ENCODE assay signal across 10 mouse cellular contexts in the genomic region with DNA sequence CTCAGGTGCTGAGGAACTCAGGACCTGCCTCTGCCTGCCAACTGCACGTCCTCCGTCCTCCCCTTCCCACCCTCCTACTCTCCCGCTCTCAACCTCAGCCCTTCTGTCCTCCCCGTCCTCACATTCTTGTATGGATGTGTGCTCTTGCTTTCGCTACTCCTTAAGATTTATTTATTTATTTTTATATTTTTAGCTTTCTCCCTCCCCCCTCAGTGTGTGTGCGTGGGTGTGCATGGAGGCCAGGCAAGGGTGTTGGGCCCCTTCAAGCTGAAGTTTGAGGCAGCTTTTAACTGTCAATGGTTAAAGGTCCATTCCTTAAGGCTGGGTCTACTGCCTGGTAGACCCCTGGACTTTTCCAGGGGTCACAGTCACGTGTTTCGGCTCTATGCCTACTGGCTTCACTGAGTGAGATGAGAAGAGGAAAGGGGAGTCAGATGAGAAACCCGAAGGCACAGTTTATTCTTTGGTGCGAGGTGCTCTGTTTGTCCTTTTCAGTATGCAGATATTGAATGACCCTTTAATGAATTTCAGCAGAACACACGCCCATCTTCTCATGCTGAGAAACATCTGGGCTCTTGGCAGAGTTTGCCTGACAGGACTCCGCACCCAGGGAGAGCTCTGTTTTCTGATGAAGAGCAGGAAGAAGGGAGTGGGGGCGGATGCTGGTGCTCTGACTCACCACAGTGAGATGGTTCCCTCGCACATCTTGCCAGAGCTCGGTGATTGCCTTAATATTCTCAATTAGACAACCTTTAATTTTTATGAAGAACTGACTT.
A peak's percentile ranks its signal among the peaks of the same experiment; 100 is the strongest.
DNase-seq lines count a peak whose midpoint lies in the region; ATAC-seq and TF ChIP-seq lines count a peak whose summit lies in the region.
"Had no signal": no experiment of that assay in that cellular context is flagged by ENCODE, and none has a peak within 500 bp of the region (broad histone marks: within the 10 kb centered on the region; RNA-seq: fewer than 3 reads in every experiment).

No protein-coding gene starts in this region.

- DNase-seq in kidney, postnatal 0 days (ENCODE audit: low spot score): peak; percentile 57
- no peak for DNase-seq in kidney, adult 9 months
- DNase-seq in heart, postnatal 0 days (ENCODE audit: low spot score): no peak
- DNase-seq in lung, postnatal 0 days (ENCODE audit: low spot score): peak; percentile 69
- DNase-seq in spleen, postnatal 14 days (ENCODE audit: low spot score in 2 of 2): no peak
- DNase-seq in cerebellum, adult 11-12 months: no peak

- no peak for TF ChIP-seq POLR2A in embryonic fibroblast, embryonic 13.5 days (IDR thresholded peaks at IDR 0.05; ENCODE audit: low read depth, low read length)

- H3K36me3 ChIP-seq in kidney, postnatal 0 days (ENCODE audit: insufficient read depth, low read length): no peaks in the 10 kb centered on the region
- H3K36me3 ChIP-seq in heart, postnatal 0 days (replicated peaks; ENCODE audit: control insufficient read depth, insufficient read depth, low read length): no peaks in the 10 kb centered on the region
- H3K36me3 ChIP-seq in lung, postnatal 0 days (ENCODE audit: insufficient read depth, low read length): no peaks in the 10 kb centered on the region
- H3K36me3 ChIP-seq in liver, embryonic 12.5 days: no peaks in the 10 kb centered on the region
- H3K36me3 ChIP-seq: forebrain, embryonic 12.5 days; neural tube, embryonic 13.5 days had no signal

- H3K4me2 ChIP-seq in kidney, postnatal 0 days (ENCODE audit: low read length): 0 out of 2 replicates have a peak overlapping the region, but pooled peaks have one; percentile 13
- peak overlapping the region; percentile 4; the same call in 1 of the 2 replicates for H3K4me2 ChIP-seq in heart, postnatal 0 days (ENCODE audit: low read depth, low read length)
- H3K4me2 ChIP-seq in lung, postnatal 0 days (replicated peaks; ENCODE audit: low read depth, low read length): no peak overlapping the region
- no peak overlapping the region for H3K4me2 ChIP-seq in liver, embryonic 12.5 days
- H3K4me2 ChIP-seq: forebrain, embryonic 12.5 days; neural tube, embryonic 13.5 days had no signal

- H3K27ac ChIP-seq in kidney, postnatal 0 days: no peak overlapping the region
- peak overlapping the region; percentile 76 for H3K27ac ChIP-seq in embryonic fibroblast, embryonic 13.5 days (ENCODE audit: insufficient read depth, low read length)
- peak overlapping the region; percentile 62 for H3K27ac ChIP-seq in heart, postnatal 0 days (ENCODE audit: low read depth)
- H3K27ac ChIP-seq in lung, postnatal 0 days (ENCODE audit: low read length): no peak overlapping the region
- H3K27ac ChIP-seq in liver, embryonic 12.5 days: no peak overlapping the region
- H3K27ac ChIP-seq: forebrain, embryonic 12.5 days; neural tube, embryonic 13.5 days had no signal

- H3K4me1 ChIP-seq in kidney, postnatal 0 days (replicated peaks; ENCODE audit: insufficient read depth, low read length): peaks cover 5% of the 10 kb centered on the region; the same call in 1 of the 2 replicates
- H3K4me1 ChIP-seq in embryonic fibroblast, embryonic 13.5 days (ENCODE audit: control insufficient read depth, insufficient read depth, low read length): peaks cover 23% of the 10 kb centered on the region
- peaks cover 10% of the 10 kb centered on the region for H3K4me1 ChIP-seq in heart, postnatal 0 days (ENCODE audit: control insufficient read depth, insufficient read depth)
- peaks cover 3% of the 10 kb centered on the region; the same call in 1 of the 2 replicates for H3K4me1 ChIP-seq in lung, postnatal 0 days (ENCODE audit: insufficient read depth, low read depth, low read length)
- H3K4me1 ChIP-seq in liver, embryonic 12.5 days: no peaks in the 10 kb centered on the region
- H3K4me1 ChIP-seq: forebrain, embryonic 12.5 days; neural tube, embryonic 13.5 days had no signal

- H3K9me3 ChIP-seq in kidney, postnatal 0 days (replicated peaks; ENCODE audit: low read length): no peaks in the 10 kb centered on the region
- H3K9me3 ChIP-seq in heart, postnatal 0 days (replicated peaks; ENCODE audit: control insufficient read depth, low read length): no peaks in the 10 kb centered on the region
- no peaks in the 10 kb centered on the region for H3K9me3 ChIP-seq in lung, postnatal 0 days (ENCODE audit: low read length)
- no peaks in the 10 kb centered on the region for H3K9me3 ChIP-seq in liver, embryonic 12.5 days (replicated peaks)
- H3K9me3 ChIP-seq: forebrain, embryonic 12.5 days; neural tube, embryonic 13.5 days had no signal

- no peak for ATAC-seq in kidney, postnatal 0 days (replicated peaks; ENCODE audit: low FRiP score, low read depth)
- peak; percentile 47; the same call in 1 of the 2 replicates for ATAC-seq in heart, postnatal 0 days (ENCODE audit: insufficient read depth, low read depth)
- ATAC-seq in lung, postnatal 0 days: peak; percentile 50
- no peak for ATAC-seq in liver, embryonic 12.5 days

- no peak for TF ChIP-seq CTCF in kidney, postnatal 0 days (IDR thresholded peaks at IDR 0.05; ENCODE audit: low read depth)
- no peak for TF ChIP-seq CTCF in embryonic fibroblast, embryonic 13.5 days (IDR thresholded peaks at IDR 0.05; ENCODE audit: borderline replicate concordance, insufficient read depth, low read length)
- no peak for TF ChIP-seq CTCF in heart, postnatal 0 days (IDR thresholded peaks at IDR 0.05; ENCODE audit: low read depth)
- no peak for TF ChIP-seq CTCF in lung, postnatal 0 days (IDR thresholded peaks at IDR 0.05)

- H3K9ac ChIP-seq in kidney, postnatal 0 days (ENCODE audit: low read depth, low read length): no peak overlapping the region
- H3K9ac ChIP-seq in heart, postnatal 0 days (replicated peaks; ENCODE audit: low read depth, low read length): no peak overlapping the region
- no peak overlapping the region for H3K9ac ChIP-seq in lung, postnatal 0 days (replicated peaks; ENCODE audit: low read depth)
- H3K9ac ChIP-seq in liver, embryonic 12.5 days: no peak overlapping the region
- H3K9ac ChIP-seq: forebrain, embryonic 12.5 days; neural tube, embryonic 13.5 days had no signal

- no peak overlapping the region for H3K4me3 ChIP-seq in kidney, postnatal 0 days (replicated peaks; ENCODE audit: low read depth, low read length)
- no peak overlapping the region for H3K4me3 ChIP-seq in embryonic fibroblast, embryonic 13.5 days (ENCODE audit: insufficient read depth, low read length)
- peak overlapping the region; percentile 1; the same call in 1 of the 2 replicates for H3K4me3 ChIP-seq in heart, postnatal 0 days (ENCODE audit: low read depth, low read length)
- H3K4me3 ChIP-seq in lung, postnatal 0 days (ENCODE audit: low read depth, low read length): no peak overlapping the region
- no peak overlapping the region for H3K4me3 ChIP-seq in liver, embryonic 12.5 days
- H3K4me3 ChIP-seq: forebrain, embryonic 12.5 days; neural tube, embryonic 13.5 days had no signal

- WGBS in kidney, postnatal 0 days: 42% methylated on average over 15 of the region's 15 CpGs
- WGBS in heart, postnatal 0 days: 48% methylated on average over 15 of the region's 15 CpGs
- 57% methylated on average over 15 of the region's 15 CpGs for WGBS in lung, postnatal 0 days
- WGBS in liver, embryonic 12.5 days (ENCODE audit: insufficient replicate concordance): 62% methylated on average over 15 of the region's 15 CpGs

- TF ChIP-seq EP300 in heart, postnatal 0 days (IDR thresholded peaks at IDR 0.05; ENCODE audit: low read depth): no peak
- no peak for TF ChIP-seq EP300 in lung, postnatal 0 days (IDR thresholded peaks at IDR 0.05)

- no peaks in the 10 kb centered on the region for H3K27me3 ChIP-seq in kidney, postnatal 0 days (ENCODE audit: insufficient read depth, low read length)
- H3K27me3 ChIP-seq in heart, postnatal 0 days (ENCODE audit: control insufficient read depth, insufficient read depth, low read length): no peaks in the 10 kb centered on the region
- H3K27me3 ChIP-seq in lung, postnatal 0 days (replicated peaks; ENCODE audit: insufficient read depth, low read length): no peaks in the 10 kb centered on the region
- H3K27me3 ChIP-seq in liver, embryonic 12.5 days (replicated peaks): no peaks in the 10 kb centered on the region
- H3K27me3 ChIP-seq: forebrain, embryonic 12.5 days; neural tube, embryonic 13.5 days had no signal

Comparison
In these comparisons a context has a peak if more than half of its experiments do, and no peak if none do; other contexts are left out.
1. DNase-seq: peak in kidney, postnatal 0 days (single experiment) and lung, postnatal 0 days (single experiment); none in kidney, adult 9 months (single experiment), heart, postnatal 0 days (single experiment), spleen, postnatal 14 days (0 of 2) and cerebellum, adult 11-12 months (single experiment).
2. ATAC-seq: peak in heart, postnatal 0 days (single experiment) and lung, postnatal 0 days (single experiment); none in kidney, postnatal 0 days (single experiment) and liver, embryonic 12.5 days (single experiment).
3. H3K27ac ChIP-seq: peak in embryonic fibroblast, embryonic 13.5 days (single experiment) and heart, postnatal 0 days (single experiment); none in kidney, postnatal 0 days (single experiment), lung, postnatal 0 days (single experiment) and liver, embryonic 12.5 days (single experiment).
4. H3K4me2 ChIP-seq: peak in kidney, postnatal 0 days (single experiment) and heart, postnatal 0 days (single experiment); none in lung, postnatal 0 days (single experiment) and liver, embryonic 12.5 days (single experiment).